Mouse (Mus musculus): ENCODE measurements around the gene Cdh12. TPM values are rescaled to one million over a fixed set of nuclear protein-coding genes. Genes with fewer than 3 reads are reported as not detected.
"Not testable (repeated sequence)": the region's sequence is repeated elsewhere in the genome, so short reads cannot be mapped to it uniquely, and the experiment has no call there.

The Cdh12 gene
- total RNA-seq, 4 experiments from 2014 or later = 0.07 to 0.15 (median 0.09) TPM

DNA sequence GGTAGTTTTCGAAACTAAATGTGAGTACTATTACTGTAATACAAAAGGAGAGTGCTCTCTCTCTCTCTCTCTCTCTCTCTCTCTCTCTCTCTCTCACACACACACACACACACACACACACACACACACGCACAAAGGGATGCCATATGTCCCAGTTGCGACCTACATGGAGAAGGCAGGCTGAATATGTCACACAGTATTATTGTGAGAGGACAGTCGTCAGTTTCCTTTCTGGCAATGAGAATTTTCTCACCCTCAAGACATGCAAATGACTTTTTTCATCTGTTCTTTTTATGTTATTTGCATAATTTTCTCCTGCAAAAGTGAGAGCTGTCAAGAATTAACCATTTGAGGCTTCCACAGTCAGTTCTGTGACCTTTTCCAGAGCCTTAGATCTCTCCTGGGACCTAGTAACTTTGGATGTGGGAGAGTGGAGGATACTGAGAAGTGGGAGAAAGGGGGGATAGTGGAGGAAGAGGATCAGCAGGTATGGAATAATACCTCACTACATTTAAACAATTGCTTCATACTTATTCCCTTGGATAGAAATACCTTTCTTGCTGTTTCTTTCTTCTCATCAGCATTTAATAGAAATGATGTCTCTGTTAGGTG is 660.9 kb downstream of the Cdh12 start:
- DNase-seq = no peak

GRCm38 (mm10) chr15:21110874-21111603 is 662.0 kb downstream of the Cdh12 start:
- no peak for DNase-seq

DNA sequence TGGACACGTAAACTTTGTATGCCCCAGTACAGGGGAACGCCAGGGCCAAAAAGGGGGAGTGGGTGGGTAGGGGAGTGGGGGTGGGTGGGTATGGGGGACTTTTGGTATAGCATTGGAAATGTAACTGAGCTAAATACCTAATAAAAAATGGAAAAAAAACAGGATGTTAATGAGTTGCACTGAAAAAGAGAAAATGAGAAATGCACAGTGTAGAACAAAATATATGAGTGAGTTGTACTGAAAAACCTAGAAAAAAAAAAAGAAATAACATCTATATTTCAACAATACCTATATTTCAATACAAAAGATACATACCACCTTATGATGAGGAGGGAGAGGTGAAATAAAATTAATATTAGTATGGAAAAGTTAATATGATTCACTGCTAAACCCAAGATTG is 665.7 kb downstream of the Cdh12 start:
- not testable (repeated sequence) for DNase-seq

GRCm38 (mm10) chr15:21130660-21131059 is 681.6 kb downstream of the Cdh12 start:
- DNase-seq = no peak

DNA sequence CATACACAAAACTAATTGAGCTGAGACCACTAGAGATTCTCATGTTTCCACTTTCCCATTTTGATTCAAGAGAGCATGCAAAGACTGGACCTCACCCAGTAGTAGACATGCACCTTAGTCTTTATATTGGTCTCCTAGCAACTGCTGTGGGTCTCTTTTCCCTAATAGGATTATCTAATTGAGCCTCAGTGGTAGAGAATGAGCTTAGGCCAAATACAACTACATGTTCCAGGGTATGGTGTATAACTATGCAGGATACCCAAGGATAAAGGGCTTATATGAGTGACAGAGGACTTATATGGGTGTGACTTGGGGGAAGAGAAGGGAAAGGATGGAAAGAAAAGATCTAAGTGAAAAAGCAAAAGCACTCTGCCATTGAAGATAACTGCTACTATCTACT is 683.9 kb downstream of the Cdh12 start:
- DNase-seq = no peak

- DNase-seq = peak; percentile 54
These were observed 697.8 kb downstream of the Cdh12 start for GRCm38 (mm10) chr15:21146896-21147295.

GRCm38 (mm10) chr15:21153602-21154001 is 704.5 kb downstream of the Cdh12 start:
- DNase-seq = no peak

GRCm38 (mm10) chr15:21179727-21180126 is 730.7 kb downstream of the Cdh12 start:
- DNase-seq = no peak

DNA sequence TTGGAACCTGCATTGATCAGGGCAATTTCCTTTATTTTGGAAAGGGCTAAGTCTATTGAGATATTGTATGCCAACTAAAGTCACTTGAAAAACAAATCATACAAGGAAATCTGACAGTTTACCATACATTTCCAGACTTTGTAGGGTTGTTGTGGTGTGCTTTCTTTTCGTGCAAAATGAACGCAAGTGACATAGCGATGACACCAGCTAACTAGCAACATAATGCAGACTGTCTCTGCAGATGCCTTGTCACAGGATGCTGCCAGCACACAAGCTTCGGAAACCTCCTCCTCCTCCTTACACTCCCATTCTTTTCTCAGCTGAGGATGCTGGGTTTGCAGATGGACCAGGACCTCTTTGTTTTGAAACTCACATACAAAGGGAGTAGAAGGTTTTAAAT is 731.1 kb downstream of the Cdh12 start:
- DNase-seq = no peak

DNA sequence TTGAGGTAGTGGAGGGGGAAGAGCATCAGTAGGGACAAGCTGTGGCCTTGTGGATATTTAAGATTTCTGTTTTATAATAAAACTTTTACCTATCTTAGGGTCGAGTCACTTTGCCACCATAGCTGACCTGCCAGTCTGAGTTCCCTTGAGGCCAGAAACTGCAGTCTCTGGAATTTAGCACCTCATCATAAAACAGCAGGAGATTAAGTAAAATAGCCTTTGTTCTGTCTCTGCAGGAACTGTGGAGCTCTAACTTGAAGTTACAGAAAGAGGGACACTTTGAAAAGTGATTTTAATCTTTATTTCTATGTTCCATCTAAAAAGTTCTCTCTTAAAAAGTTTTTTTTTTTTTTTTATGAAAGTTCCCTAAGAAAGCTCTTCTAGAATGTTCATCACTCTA is 736.7 kb downstream of the Cdh12 start:
- DNase-seq = no peak

GRCm38 (mm10) chr15:21210089-21210488 is 761.0 kb downstream of the Cdh12 start:
- not testable (repeated sequence) for DNase-seq

DNA sequence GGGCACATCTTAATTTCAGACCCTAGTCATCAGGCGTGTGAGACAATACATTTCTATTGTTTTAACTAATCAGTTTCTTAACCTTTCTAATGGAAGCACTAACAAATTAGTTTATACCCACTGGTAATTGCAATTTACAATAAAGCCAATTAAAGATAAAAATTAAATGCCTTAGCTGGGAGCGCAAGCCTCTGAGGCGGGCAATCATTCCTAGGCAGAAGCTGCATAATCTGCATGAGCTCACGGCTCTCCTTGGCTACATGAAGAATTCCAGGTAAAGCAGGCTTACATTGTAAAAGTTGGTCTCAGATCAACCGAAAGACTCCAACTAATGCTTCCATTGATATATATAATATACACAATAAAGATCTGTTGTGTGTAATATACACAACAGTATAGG is 773.9 kb downstream of the Cdh12 start:
- DNase-seq = no peak

DNA sequence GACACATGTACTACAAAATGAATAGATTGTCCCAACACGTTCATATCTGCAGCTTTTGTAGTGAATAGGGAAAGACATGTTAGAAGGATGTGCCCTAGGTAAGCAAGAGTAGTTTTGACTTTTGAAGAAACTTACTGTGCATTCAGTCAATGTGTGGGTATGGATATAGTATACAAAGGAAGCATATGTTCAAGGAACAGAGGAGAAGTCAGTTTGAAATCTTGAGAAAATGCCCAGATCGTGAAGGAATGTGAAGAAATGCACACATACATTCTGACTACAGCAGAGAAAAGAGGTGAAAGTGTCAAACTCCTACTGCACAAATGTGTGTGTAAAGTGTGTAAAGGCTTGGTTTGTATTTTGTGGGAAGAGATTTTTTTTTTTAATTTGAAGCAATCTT is 812.3 kb downstream of the Cdh12 start:
- no peak for DNase-seq

- DNase-seq = no peak
These were observed 820.8 kb downstream of the Cdh12 start for GRCm38 (mm10) chr15:21269856-21270255.

DNA sequence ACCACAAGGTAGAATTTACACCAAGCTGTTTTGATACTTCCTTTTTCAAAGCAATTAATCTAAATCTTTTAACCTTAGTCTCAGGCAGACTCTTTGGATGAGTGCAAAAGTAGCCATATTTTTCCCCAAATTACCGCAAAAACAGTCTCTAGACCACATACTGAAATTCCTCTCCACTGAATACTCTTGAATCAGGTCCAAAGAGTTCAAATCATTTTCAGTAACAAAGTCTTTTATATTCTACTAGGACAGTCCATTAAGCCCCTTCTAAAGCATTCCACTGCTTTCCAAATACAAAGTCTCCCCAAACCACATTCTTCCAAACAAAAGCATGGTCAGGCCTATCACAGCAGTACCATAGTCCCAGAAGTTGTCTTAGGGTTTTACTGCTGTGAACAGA is 848.0 kb downstream of the Cdh12 start:
- DNase-seq = no peak

GRCm38 (mm10) chr15:21315457-21315856 is 866.4 kb downstream of the Cdh12 start:
- DNase-seq = no peak

- DNase-seq = no peak
These were observed 894.8 kb downstream of the Cdh12 start for GRCm38 (mm10) chr15:21343853-21344252.

DNA sequence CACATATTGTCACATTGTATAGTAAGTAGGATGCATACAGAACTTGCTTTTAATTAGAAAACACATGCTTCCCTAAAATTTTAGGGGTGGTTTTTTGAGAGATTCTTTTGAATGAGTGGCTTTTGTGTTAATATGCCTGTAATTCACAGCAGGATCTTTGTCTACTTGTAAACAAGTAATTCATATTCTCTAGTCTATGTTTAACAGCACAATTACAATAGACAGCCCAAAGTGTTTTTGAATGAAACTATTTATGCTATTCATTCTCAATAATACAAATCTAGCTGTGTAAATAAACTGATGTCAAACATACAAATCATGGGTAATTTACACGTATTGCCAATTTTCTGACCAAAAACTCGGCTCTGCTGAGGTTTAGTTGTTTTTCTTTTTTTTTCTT is 895.3 kb downstream of the Cdh12 start:
- no peak for DNase-seq

DNA sequence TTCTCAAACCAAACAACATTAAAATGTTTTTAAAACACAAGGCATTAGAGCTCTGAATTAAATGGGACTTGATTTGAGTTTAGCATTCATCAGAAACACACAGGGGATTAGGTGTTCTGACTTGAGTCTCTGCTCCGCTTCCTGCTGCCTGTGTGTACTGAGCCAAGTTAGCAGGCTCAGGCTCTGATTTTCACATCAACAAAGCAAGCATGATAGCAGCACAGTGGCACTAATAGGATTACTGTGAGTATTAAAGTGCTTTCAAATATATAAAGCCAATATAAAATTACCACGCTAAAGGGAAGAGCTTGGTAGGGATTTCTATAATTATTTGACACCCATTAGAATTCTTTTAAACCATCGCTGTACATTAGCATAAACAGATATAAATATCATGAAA is 895.7 kb downstream of the Cdh12 start:
- no peak for DNase-seq

DNA sequence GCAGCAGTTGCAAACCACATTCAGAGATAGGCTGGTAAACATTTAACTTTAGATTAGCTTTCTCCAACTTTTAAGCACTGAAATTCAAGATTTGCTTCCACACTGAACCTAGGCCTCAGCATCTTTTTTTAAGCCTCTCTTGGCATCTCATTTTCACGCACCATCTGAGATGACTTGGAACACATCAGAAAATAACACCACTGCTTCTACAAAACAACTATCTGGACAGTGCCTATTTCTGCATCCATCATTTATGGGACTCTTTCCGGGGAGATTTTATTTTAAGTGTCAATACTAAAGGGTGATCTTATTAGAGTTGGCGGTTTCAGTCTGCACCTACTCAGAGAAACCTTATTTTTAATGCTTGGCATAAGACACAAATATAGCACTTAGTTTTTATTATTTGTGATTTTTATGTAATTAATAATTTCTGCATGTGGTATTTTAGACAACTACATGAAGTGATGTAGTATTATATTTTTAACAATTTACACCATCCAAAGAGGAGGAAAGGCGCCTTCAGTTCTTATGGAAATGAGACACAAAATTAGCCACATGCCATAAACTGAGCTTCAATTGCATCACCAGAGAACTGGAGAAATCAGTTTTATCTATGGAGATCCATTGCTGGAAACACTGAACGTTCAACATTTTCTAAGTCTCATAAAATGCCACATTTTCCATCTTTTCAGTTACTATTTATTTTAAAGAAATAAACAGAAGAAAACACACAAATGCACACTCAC is 906.5 kb downstream of the Cdh12 start:
- DNase-seq = no peak

DNA sequence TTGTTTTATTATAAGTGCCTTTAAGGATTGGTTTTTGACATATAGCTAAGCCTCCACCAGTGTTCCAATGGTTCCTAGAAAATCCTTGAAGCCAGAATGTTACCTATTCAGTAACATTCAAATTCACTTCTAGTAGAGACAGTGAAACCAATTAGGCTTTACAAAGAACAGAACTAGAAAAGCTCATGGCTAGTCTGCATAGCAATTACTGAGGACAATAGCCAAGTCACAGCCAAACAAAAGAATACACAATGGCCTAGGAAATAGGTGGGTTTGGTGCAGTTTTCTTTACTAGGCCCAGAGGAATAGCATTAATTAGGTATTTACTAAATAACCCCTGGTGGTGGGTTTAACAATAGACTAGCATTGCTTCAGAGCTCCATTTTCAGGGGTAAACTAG is 917.3 kb downstream of the Cdh12 start:
- DNase-seq = no peak

DNA sequence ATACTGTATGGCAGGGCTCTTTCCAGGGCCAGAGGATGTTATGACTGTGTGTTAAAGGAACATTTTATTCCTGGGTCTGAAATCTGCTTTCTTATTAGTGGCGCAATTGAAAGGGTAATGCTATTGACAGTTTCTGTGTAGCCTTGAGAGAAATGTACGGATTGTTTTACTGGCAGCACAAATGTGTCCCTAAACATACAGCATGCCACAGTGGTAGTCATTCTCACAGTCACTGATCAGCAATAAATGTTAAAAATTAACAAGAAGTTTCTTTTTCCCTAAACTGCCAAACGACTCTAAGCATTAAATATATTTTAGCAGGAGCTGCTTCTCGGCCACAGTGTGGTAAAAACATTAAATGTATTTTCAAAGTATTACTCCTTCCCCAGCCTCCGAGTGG is 926.4 kb downstream of the Cdh12 start:
- DNase-seq = no peak

GRCm38 (mm10) chr15:21375871-21376270 is 926.8 kb downstream of the Cdh12 start:
- DNase-seq = no peak

GRCm38 (mm10) chr15:21391442-21391841 is 942.4 kb downstream of the Cdh12 start:
- DNase-seq = not testable (repeated sequence)

All from adrenal gland, adult 8-10 months (tissue).